Mouse (Mus musculus) intestine, postnatal 0 days (tissue): ENCODE measurements around the gene Zfp541. TPM values are rescaled to one million over a fixed set of nuclear protein-coding genes. Genes with fewer than 3 reads are reported as not detected.

Experiments used
- ATAC-seq: fragments of 200-750 bp; cut with Nextera tagmentation; 2 replicates; pipeline ENCODE4 v1.8.0; 2017; ENCODE audit warnings: mild to moderate bottlenecking, moderate TSS enrichment, moderate library complexity
- H3K27ac ChIP-seq: fragments of 300-500 bp; sonication (generic); 2 replicates; pipeline ENCODE4 v1.5.1; 2014; ENCODE audit warnings: mild to moderate bottlenecking, low read depth, low read length, moderate library complexity
- H3K27me3 ChIP-seq: fragments of 300-500 bp; sonication (generic); replicated peaks from 2 replicates; pipeline ENCODE4 v1.6.1; 2014; ENCODE audit warnings: low read length, mixed read lengths; ENCODE audit not compliant: control insufficient read depth, insufficient read depth
- H3K36me3 ChIP-seq: fragments of 300-500 bp; sonication (generic); 2 replicates; pipeline ENCODE4 v1.6.1; 2014; ENCODE audit warnings: mild to moderate bottlenecking, moderate library complexity; ENCODE audit not compliant: control insufficient read depth, insufficient read depth
- H3K4me1 ChIP-seq: fragments of 300-500 bp; sonication (generic); replicated peaks from 2 replicates; pipeline ENCODE4 v1.6.1; 2014; ENCODE audit warnings: antibody characterized with exemption, low read length, mixed read lengths; ENCODE audit not compliant: control insufficient read depth, insufficient read depth
- H3K4me2 ChIP-seq: fragments of 300-500 bp; sonication (generic); replicated peaks from 2 replicates; pipeline ENCODE4 v1.6.1; 2014; ENCODE audit warnings: low read depth, mild to moderate bottlenecking, moderate library complexity
- H3K4me3 ChIP-seq: fragments of 300-500 bp; sonication (generic); 2 replicates; pipeline ENCODE4 v1.5.1; 2014; ENCODE audit warnings: low read depth, low read length
- H3K9ac ChIP-seq: fragments of 300-500 bp; sonication (generic); 2 replicates; pipeline ENCODE4 v1.6.1; 2014; ENCODE audit warnings: mild to moderate bottlenecking, low read depth, low read length
- H3K9me3 ChIP-seq: fragments of 300-500 bp; sonication (generic); 2 replicates; pipeline ENCODE4 v1.6.1; 2016; ENCODE audit warnings: mixed run types; ENCODE audit not compliant: control insufficient read depth
- CTCF ChIP-seq: sonication (generic); IDR thresholded peaks from 2 replicates; pipeline ENCODE4 v1.5.1; 2016; ENCODE audit warnings: low read depth, mild to moderate bottlenecking, control low read depth, antibody characterized with exemption, moderate library complexity
- WGBS: fragments of 180-500 bp; shearing (Covaris S2); extraction: QIAGEN DNeasy Blood & Tissue Kit; methylation state at CpG from one replicate; pipeline ENCODE4 v1.1.7; 2014; 5-methylcytosine and 5-hydroxymethylcytosine counted together
- polyA plus RNA-seq: library from polyadenylated mRNA; unstranded; fragments of >200 nt; fragmentation: Nextera tagmentation; extraction: Ambion mirVana; gene quantifications from 2 replicates; pipeline ENCODE4 v1.2.1, GENCODE M21; 2015

Gene Zfp541
- polyA plus RNA-seq, 1 experiment from 2014 or later, result not detected

DNA sequence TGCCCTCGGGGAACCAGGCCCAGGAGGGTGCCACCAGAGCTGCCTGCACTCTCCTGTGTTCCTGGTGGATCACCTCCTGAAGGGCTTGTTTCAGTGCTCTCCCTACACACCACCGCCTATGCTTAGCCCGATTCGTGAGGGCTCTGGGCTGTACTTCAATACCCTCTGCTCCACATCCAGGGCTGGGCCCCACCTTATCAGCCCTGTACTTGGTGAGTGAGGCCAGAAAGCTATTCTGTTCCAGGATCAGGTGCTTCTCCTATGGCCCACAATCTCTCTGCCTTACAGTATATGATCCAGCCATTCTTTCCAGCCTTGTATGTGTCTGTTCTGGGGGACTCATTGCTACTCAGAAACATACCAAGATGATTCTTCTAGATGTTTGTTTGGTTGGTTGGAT, 21.7 kb downstream of the Zfp541 start:
- ATAC-seq, result 0 out of 2 replicates have a peak, but pooled peaks have one; percentile 43
- peak overlapping the region; percentile 50; the same call in 1 of the 2 replicates for H3K27ac ChIP-seq
- no peak for TF ChIP-seq CTCF
- H3K27me3 ChIP-seq, result no peaks in the 10 kb centered on the region
- no peaks in the 10 kb centered on the region for H3K9me3 ChIP-seq
- no peak overlapping the region for H3K4me3 ChIP-seq
- WGBS, result 56% methylated on average over 4 of the region's 4 CpGs
- H3K9ac ChIP-seq, result no peak overlapping the region
- H3K36me3 ChIP-seq, result no peaks in the 10 kb centered on the region
- H3K4me2 ChIP-seq, result no peak overlapping the region
- H3K4me1 ChIP-seq, result no peaks in the 10 kb centered on the region

DNA sequence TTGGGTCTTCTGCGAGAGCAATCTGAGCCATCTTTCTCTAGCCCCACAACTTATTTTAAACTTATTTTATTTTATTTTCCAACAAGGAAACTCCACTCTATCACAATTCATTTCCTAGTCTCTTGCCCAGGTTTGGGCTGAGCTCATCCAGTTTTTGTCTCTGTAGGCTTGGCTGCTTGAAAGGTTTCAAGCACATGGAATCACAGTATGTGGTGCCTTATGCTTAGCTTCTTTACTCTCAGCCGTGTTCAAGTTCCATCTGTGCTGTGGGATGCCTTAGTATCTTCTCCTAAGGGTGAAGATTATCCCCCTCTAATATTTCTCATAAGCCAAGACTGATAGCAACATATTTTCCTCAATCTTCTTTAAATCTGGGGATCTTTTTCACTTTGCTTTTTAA, 26.0 kb downstream of the Zfp541 start:
- Histone ChIP-seq H3K4me2 (no peak overlapping the region), H3K9ac (no peak overlapping the region), H3K4me1 (no peaks in the 10 kb centered on the region), H3K27me3 (no peaks in the 10 kb centered on the region), H3K36me3 (no peaks in the 10 kb centered on the region), H3K9me3 (no peaks in the 10 kb centered on the region), H3K4me3 (no peak overlapping the region), H3K27ac (no peak overlapping the region)
- ATAC-seq, result no peak
- no peak for TF ChIP-seq CTCF
- WGBS, result 87% methylated on average over 2 of the region's 2 CpGs

GRCm38 (mm10) chr7:16094592-16094991, 33.0 kb downstream of the Zfp541 start:
- no peak for TF ChIP-seq CTCF
- 60% methylated on average over 3 of the region's 3 CpGs for WGBS
- H3K27ac ChIP-seq, result no peak overlapping the region
- no peaks in the 10 kb centered on the region for H3K36me3 ChIP-seq
- H3K27me3 ChIP-seq, result no peaks in the 10 kb centered on the region
- no peak for ATAC-seq
- H3K4me2 ChIP-seq, result no peak overlapping the region
- H3K4me1 ChIP-seq, result no peaks in the 10 kb centered on the region
- H3K9ac ChIP-seq, result no peak overlapping the region
- H3K4me3 ChIP-seq, result no peak overlapping the region
- no peaks in the 10 kb centered on the region for H3K9me3 ChIP-seq

- H3K4me2 ChIP-seq, result peak within 1 kb of the TSS; percentile 84
- WGBS, result under 1% methylated on average over 68 of the region's 68 CpGs
- ATAC-seq, result peak; percentile 98
- H3K9ac ChIP-seq, result peak within 1 kb of the TSS; percentile 89
- no peaks in the 10 kb centered on the region for H3K4me1 ChIP-seq
- H3K27ac ChIP-seq, result peak within 1 kb of the TSS; percentile 95
- no peaks in the 10 kb centered on the region for H3K9me3 ChIP-seq
- peak within 1 kb of the TSS; percentile 78 for H3K4me3 ChIP-seq
- TF ChIP-seq CTCF, result peak; percentile 86
- H3K27me3 ChIP-seq, result no peaks in the 10 kb centered on the region
- H3K36me3 ChIP-seq, result peaks cover 5% of the 10 kb centered on the region; the same call in 1 of the 2 replicates
These were observed 36.7 kb downstream of the Zfp541 start, which contains the start of gene Napa for GRCm38 (mm10) chr7:16098021-16099017. Gene Napa (plus strand): TSS chr7:16098458.

DNA sequence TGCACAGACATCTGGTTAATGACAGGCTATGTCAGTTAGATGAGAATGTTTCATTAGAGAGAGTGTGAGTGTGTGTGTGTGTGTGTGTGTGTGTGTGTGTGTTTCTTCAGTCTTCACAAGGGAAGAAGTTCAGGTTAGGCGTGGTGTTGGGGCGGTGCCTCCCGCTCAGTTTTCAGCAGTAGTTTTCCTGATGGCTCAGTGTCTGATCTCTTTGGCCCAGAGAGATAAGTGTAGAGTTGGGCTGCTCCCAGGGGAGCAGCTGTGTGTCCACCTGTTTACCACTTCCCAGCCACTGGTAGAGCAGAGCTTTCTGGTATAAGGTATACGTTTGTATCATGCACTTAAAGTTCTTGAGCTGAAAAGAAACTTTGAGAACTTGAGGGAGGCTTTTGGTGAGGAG, 38.3 kb downstream of the Zfp541 start:
- Histone ChIP-seq H3K4me2 (peak overlapping the region; percentile 84), H3K4me1 (no peaks in the 10 kb centered on the region), H3K36me3 (peaks cover 12% of the 10 kb centered on the region; the same call in 1 of the 2 replicates), H3K9ac (no peak overlapping the region; the same call in 1 of the 2 replicates), H3K27ac (no peak overlapping the region; the same call in 1 of the 2 replicates), H3K9me3 (no peaks in the 10 kb centered on the region), H3K4me3 (peak overlapping the region; percentile 78), H3K27me3 (no peaks in the 10 kb centered on the region)
- 46% methylated on average over 4 of the region's 4 CpGs for WGBS
- ATAC-seq, result no peak
- TF ChIP-seq CTCF, result no peak

- no peaks in the 10 kb centered on the region for H3K4me1 ChIP-seq
- TF ChIP-seq CTCF, result no peak
- WGBS, result 69% methylated on average over 7 of the region's 7 CpGs
- H3K4me3 ChIP-seq, result no peak overlapping the region
- no peak overlapping the region for H3K4me2 ChIP-seq
- H3K9me3 ChIP-seq, result no peaks in the 10 kb centered on the region
- H3K27me3 ChIP-seq, result no peaks in the 10 kb centered on the region
- no peak overlapping the region for H3K9ac ChIP-seq
- H3K36me3 ChIP-seq, result peaks cover 21% of the 10 kb centered on the region; the same call in 1 of the 2 replicates
- ATAC-seq, result no peak
- no peak overlapping the region for H3K27ac ChIP-seq
These were observed 39.5 kb downstream of the Zfp541 start for GRCm38 (mm10) chr7:16101081-16101480.
